Mouse (Mus musculus) limb, embryonic 11.5 days (tissue): ENCODE results near the gene Sfxn3. TPM values are rescaled to one million over a fixed set of nuclear protein-coding genes. Genes with fewer than 3 reads are reported as not detected.
A peak's percentile ranks its signal among the peaks of the same experiment; 100 is the strongest.

Experiments used
- ATAC-seq: fragments of 200-750 bp; cut with Nextera tagmentation; 2 replicates; pipeline ENCODE4 v1.8.0; 2017; ENCODE audit warnings: low read depth; ENCODE audit not compliant: insufficient number of reproducible peaks, low FRiP score, low TSS enrichment
- DNase-seq: peaks from one replicate; pipeline ENCODE4 v3.0.0-alpha.2; 2015; ENCODE audit warnings: low spot score
- H3K27ac ChIP-seq: fragments of 300-500 bp; sonication (generic); replicated peaks from 2 replicates; pipeline ENCODE4 v1.5.1; 2014; ENCODE audit warnings: low read depth, mild to moderate bottlenecking, low read length
- H3K27me3 ChIP-seq: fragments of 300-500 bp; sonication (generic); 2 replicates; pipeline ENCODE4 v1.6.1; 2014; ENCODE audit warnings: mild to moderate bottlenecking, low read length, mixed read lengths; ENCODE audit not compliant: control insufficient read depth, insufficient read depth
- H3K36me3 ChIP-seq: fragments of 300-500 bp; sonication (generic); 2 replicates; pipeline ENCODE4 v1.6.1; 2014; ENCODE audit warnings: mild to moderate bottlenecking, low read length, moderate library complexity, mixed read lengths; ENCODE audit not compliant: control insufficient read depth, insufficient read depth
- H3K4me1 ChIP-seq: fragments of 300-500 bp; sonication (generic); 2 replicates; pipeline ENCODE4 v1.6.1; 2014; ENCODE audit warnings: low read length, mixed read lengths; ENCODE audit not compliant: control insufficient read depth, insufficient read depth
- H3K4me2 ChIP-seq: fragments of 300-500 bp; sonication (generic); 2 replicates; pipeline ENCODE4 v1.6.1; 2014; ENCODE audit warnings: low read depth, mild to moderate bottlenecking, moderate library complexity; ENCODE audit not compliant: severe bottlenecking
- H3K4me3 ChIP-seq: fragments of 300-500 bp; sonication (generic); 2 replicates; pipeline ENCODE4 v1.5.1; 2014; ENCODE audit warnings: low read depth, low read length
- H3K9ac ChIP-seq: fragments of 300-500 bp; sonication (generic); 2 replicates; pipeline ENCODE4 v1.6.1; 2014; ENCODE audit warnings: mild to moderate bottlenecking, low read length
- H3K9me3 ChIP-seq: fragments of 300-500 bp; sonication (generic); 2 replicates; pipeline ENCODE4 v1.6.1; 2016; ENCODE audit warnings: low read length; ENCODE audit not compliant: control insufficient read depth
- WGBS: fragments of 180-500 bp; shearing (Covaris S2); extraction: QIAGEN DNeasy Blood & Tissue Kit; methylation state at CpG from one replicate; pipeline ENCODE4 v1.1.7; 2014; 5-methylcytosine and 5-hydroxymethylcytosine counted together
- polyA plus RNA-seq: library from polyadenylated mRNA; unstranded; fragments of >200 nt; fragmentation: Nextera tagmentation; extraction: Ambion mirVana; gene quantifications from 2 replicates; pipeline ENCODE4 v1.2.1, GENCODE M21; 2014

Sfxn3 gene
- polyA plus RNA-seq, 1 experiment from 2014 or later: 11.9 TPM

GRCm38 (mm10) chr19:45077742-45078645, 30.7 kb downstream of the Sfxn3 start:
- Histone ChIP-seq H3K9me3 (no peaks in the 10 kb centered on the region), H3K36me3 (no peaks in the 10 kb centered on the region), H3K27me3 (peaks cover 60% of the 10 kb centered on the region), H3K9ac (no peak overlapping the region), H3K4me1 (peaks cover 29% of the 10 kb centered on the region), H3K4me3 (no peak overlapping the region; the same call in 1 of the 2 replicates), H3K4me2 (peak overlapping the region; percentile 76; the same call in 1 of the 2 replicates), H3K27ac (no peak overlapping the region)
- DNase-seq (peak; percentile 45), ATAC-seq (no peak)
- WGBS: 7% methylated on average over 20 of the region's 20 CpGs

- Histone ChIP-seq H3K36me3 (no peaks in the 10 kb centered on the region), H3K27ac (no peak overlapping the region), H3K4me3 (no peak overlapping the region; the same call in 1 of the 2 replicates), H3K4me1 (peaks cover 29% of the 10 kb centered on the region), H3K4me2 (peak overlapping the region; percentile 42; the same call in 1 of the 2 replicates), H3K9ac (no peak overlapping the region), H3K27me3 (peaks cover 60% of the 10 kb centered on the region), H3K9me3 (no peaks in the 10 kb centered on the region)
- 8% methylated on average over 17 of the region's 17 CpGs for WGBS
- ATAC-seq (no peak), DNase-seq (peak; percentile 35)
These were observed 31.9 kb downstream of the Sfxn3 start for GRCm38 (mm10) chr19:45078971-45079764.

- under 1% methylated on average over 45 of the region's 45 CpGs for WGBS
- ATAC-seq (no peak), DNase-seq (peak; percentile 72)
- H3K9ac ChIP-seq: peak overlapping the region; percentile 13; the same call in 1 of the 2 replicates
- peak overlapping the region; percentile 42 for H3K4me2 ChIP-seq
- H3K9me3 ChIP-seq: no peaks in the 10 kb centered on the region
- H3K36me3 ChIP-seq: no peaks in the 10 kb centered on the region
- H3K4me1 ChIP-seq: peaks cover 29% of the 10 kb centered on the region
- no peak overlapping the region; the same call in 1 of the 2 replicates for H3K27ac ChIP-seq
- peak overlapping the region; percentile 28 for H3K4me3 ChIP-seq
- H3K27me3 ChIP-seq: peaks cover 60% of the 10 kb centered on the region
These were observed 32.6 kb downstream of the Sfxn3 start for GRCm38 (mm10) chr19:45079769-45080515.

GRCm38 (mm10) chr19:45080711-45081110, 33.4 kb downstream of the Sfxn3 start:
- DNase-seq (peak; percentile 53), ATAC-seq (no peak)
- peaks cover 56% of the 10 kb centered on the region for H3K27me3 ChIP-seq
- H3K4me3 ChIP-seq: peak overlapping the region; percentile 28
- H3K36me3 ChIP-seq: no peaks in the 10 kb centered on the region
- no peak overlapping the region for H3K27ac ChIP-seq
- 1% methylated on average over 17 of the region's 17 CpGs for WGBS
- H3K4me1 ChIP-seq: peaks cover 29% of the 10 kb centered on the region
- H3K4me2 ChIP-seq: peak overlapping the region; percentile 42
- no peaks in the 10 kb centered on the region for H3K9me3 ChIP-seq
- no peak overlapping the region for H3K9ac ChIP-seq

DNA sequence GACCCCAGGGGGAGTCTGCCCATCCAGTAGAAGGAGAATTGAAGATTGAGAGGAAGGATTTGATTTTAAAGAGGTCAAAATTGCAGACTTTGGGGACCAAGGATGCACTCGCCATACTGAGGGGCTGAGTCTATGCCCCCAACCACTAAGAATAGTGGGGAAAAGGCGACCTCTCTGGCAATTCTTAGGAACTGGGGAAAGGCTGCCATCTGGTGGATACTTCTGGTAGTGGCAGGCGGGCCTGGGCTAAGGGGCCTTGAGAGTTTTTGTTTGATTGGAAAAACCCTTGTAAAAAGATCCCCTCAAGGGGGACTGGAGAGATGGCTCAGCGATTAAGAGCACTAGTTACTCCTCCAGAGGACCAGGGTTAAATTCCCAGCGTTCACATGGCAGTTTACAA, 34.0 kb downstream of the Sfxn3 start:
- Histone ChIP-seq H3K36me3 (no peaks in the 10 kb centered on the region), H3K4me2 (peak overlapping the region; percentile 42; the same call in 1 of the 2 replicates), H3K9ac (no peak overlapping the region), H3K27ac (no peak overlapping the region), H3K4me1 (peaks cover 28% of the 10 kb centered on the region), H3K9me3 (no peaks in the 10 kb centered on the region), H3K4me3 (no peak overlapping the region), H3K27me3 (peaks cover 50% of the 10 kb centered on the region)
- WGBS: 1% methylated on average over 5 of the region's 5 CpGs
- DNase-seq (peak; percentile 90), ATAC-seq (no peak)

DNA sequence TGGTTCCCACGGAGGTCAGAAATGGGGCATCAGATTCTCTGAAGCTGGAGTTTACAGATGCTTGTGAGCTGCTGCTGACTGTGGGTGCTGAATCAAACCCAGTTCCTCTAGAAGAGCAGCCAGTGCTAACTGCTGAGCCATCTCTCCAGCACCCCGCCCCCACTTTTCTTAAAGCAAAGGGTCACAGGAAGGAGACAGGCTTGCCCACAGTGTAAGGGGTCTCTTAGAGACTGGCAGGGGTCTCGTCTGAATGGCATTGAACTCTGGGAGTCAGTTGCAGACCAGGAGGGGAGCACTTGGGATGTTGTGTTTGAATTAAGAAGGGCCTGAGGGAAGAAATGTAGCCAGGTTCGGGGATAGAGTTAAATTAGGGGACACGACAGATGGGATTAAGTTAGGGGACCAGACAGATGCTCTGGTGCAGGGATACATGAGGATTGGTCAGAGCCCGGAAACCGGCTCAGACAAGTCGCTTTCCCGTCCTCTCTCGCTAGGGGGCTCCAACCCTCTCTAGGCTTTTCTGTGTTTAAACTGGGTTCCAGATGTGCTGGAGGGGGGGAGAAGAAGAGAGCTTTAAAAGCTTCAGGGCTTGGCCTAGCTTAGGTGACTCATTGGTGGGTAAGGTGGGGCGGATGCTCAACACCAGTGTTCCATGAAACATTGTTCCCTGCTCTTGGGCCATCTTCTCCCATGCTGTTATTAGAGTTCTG, 34.7 kb downstream of the Sfxn3 start:
- peaks cover 43% of the 10 kb centered on the region for H3K27me3 ChIP-seq
- no peak overlapping the region for H3K9ac ChIP-seq
- H3K27ac ChIP-seq: no peak overlapping the region
- ATAC-seq (no peak), DNase-seq (peak; percentile 82)
- 17% methylated on average over 11 of the region's 11 CpGs for WGBS
- H3K4me2 ChIP-seq: no peak overlapping the region
- H3K4me1 ChIP-seq: peaks cover 20% of the 10 kb centered on the region
- no peaks in the 10 kb centered on the region for H3K9me3 ChIP-seq
- no peaks in the 10 kb centered on the region for H3K36me3 ChIP-seq
- H3K4me3 ChIP-seq: no peak overlapping the region

GRCm38 (mm10) chr19:45097868-45098267, 50.6 kb downstream of the Sfxn3 start:
- Histone ChIP-seq H3K36me3 (no peaks in the 10 kb centered on the region), H3K9ac (no peak overlapping the region), H3K9me3 (no peaks in the 10 kb centered on the region), H3K4me2 (no peak overlapping the region), H3K27ac (no peak overlapping the region), H3K4me1 (no peaks in the 10 kb centered on the region), H3K4me3 (no peak overlapping the region), H3K27me3 (peaks cover 10% of the 10 kb centered on the region)
- DNase-seq (peak; percentile 89), ATAC-seq (no peak)
- WGBS: 17% methylated on average over 11 of the region's 11 CpGs
